Mouse (Mus musculus): ENCODE data around the gene Irf1. TPM values are rescaled to one million over a fixed set of nuclear protein-coding genes. Genes with fewer than 3 reads are reported as not detected.

Gene Irf1
- polyA plus RNA-seq, 1 experiment from 2014 or later = 2.5 TPM

GRCm38 (mm10) chr11:53794015-53794414, 24.2 kb downstream of the Irf1 start:
- Histone ChIP-seq H3K4me3 (no peak overlapping the region), H3K4me1 (replicated peaks) (peaks cover 21% of the 10 kb centered on the region), H3K4me2 (no peak overlapping the region), H3K27me3 (no peaks in the 10 kb centered on the region), H3K9me3 (no peaks in the 10 kb centered on the region), H3K27ac (no peak overlapping the region), H3K36me3 (no peaks in the 10 kb centered on the region), H3K9ac (no peak overlapping the region)
- 82% methylated on average over 3 of the region's 3 CpGs for WGBS
- no peak for ATAC-seq (ENCODE audit: low FRiP score)

DNA sequence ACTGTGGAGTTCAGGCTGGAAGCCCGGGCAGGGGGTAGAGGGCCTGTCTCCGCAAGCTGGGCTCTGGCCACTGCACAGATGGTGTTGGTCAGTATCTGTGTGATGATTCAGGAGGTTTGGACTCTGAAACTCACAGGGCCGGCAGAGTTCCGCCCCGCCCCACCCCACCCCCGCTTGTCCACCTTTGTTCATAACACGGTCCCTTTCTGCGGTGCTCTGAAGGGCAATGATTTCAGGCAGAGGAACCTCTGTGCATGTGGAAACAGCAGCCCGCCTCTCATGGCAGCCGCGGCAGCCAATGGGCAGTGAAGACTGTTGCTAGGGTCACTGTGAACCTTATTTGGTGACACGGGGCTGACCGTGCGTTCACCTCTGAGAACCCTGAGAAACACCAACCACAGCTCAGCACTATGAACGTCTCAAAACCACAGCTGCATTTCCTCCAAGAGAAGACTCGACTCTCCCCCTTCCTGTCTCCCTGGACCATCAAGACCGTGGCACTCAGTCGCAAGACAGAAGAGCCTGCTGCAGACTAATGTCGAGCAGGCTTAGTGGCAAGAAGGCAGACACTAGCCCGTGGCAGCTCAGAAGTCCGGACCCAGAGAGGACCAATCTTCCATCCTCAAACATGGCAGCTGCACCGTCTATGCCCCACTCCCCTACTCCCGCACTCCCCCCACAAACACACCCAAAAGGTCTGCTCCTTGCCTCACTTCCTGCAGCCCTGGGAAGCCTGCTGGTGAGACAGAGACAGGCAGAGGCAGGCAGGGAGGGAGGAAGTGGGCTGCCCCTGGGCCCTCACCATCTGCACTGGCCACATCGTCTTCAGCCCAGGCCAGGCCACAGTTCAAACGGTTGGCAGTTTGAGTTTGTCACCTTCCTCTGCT, 25.1 kb downstream of the Irf1 start:
- no peak overlapping the region for H3K9ac ChIP-seq
- H3K36me3 ChIP-seq = no peaks in the 10 kb centered on the region
- no peaks in the 10 kb centered on the region for H3K9me3 ChIP-seq
- no peak overlapping the region for H3K27ac ChIP-seq
- H3K27me3 ChIP-seq = no peaks in the 10 kb centered on the region
- 67% methylated on average over 25 of the region's 25 CpGs for WGBS
- ATAC-seq (ENCODE audit: low FRiP score) = no peak
- H3K4me3 ChIP-seq = no peak overlapping the region
- peaks cover 21% of the 10 kb centered on the region for H3K4me1 ChIP-seq (replicated peaks)
- H3K4me2 ChIP-seq = no peak overlapping the region

DNA sequence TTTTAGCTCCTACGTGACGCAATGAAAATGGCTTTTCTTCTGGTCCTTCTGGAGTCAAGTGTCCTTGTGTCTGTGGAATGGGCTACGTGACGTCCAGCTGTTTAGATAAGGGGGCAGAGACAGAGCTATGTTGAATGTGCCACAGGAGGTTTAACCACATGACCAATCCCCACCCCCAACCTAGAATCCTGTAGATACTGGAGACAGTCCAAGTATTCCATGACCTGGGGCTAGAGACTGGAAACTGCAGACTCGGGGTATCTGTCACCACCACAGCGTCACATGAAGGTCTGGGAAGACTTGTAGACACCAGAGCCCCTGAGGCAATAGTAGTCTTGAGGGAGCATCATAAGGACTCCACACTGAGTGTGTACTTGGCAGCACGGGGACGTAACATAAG, 26.0 kb downstream of the Irf1 start:
- no peak for ATAC-seq (ENCODE audit: low FRiP score)
- Histone ChIP-seq H3K9ac (no peak overlapping the region), H3K4me1 (replicated peaks) (peaks cover 21% of the 10 kb centered on the region), H3K36me3 (no peaks in the 10 kb centered on the region), H3K4me3 (no peak overlapping the region), H3K27ac (no peak overlapping the region), H3K27me3 (no peaks in the 10 kb centered on the region), H3K9me3 (no peaks in the 10 kb centered on the region), H3K4me2 (no peak overlapping the region)
- 77% methylated on average over 8 of the region's 8 CpGs for WGBS

DNA sequence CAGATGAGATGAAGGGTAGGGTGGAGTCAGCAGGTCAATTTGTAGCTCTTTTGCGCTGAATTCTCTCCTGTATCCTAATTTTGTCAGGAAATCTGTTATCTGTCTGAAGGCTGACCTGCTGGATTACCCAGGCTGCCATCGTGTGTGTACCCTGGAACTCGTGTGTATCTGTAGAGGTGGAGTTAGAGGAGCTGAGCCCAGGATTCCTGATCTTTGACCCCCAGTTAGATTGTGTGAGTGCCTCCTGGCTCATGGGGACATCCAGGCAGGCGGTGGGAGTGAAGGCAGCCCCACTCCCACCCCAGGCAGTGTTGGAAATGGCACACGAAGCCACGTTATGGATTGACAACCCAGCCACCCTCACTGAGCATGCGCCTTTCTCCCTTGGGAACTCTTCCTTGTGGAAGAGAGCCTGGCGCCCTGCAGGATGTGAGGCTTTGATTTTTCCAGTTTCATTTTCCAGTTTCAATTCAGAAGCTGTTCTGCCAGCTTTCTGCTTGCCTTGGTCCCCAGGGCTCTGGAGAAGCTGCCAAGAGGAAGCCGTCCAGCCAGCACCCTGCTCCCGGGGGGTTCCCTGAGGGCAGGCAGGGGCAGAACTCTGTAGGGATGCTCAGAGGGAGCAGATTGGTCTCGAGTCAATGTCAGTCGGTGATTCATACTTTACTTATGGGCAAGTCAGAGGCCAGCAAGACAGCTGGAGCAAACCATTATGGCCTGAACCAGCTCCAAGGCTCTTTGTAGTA, 26.8 kb downstream of the Irf1 start:
- 69% methylated on average over 12 of the region's 12 CpGs for WGBS
- Histone ChIP-seq H3K4me1 (replicated peaks) (peaks cover 22% of the 10 kb centered on the region), H3K27ac (no peak overlapping the region), H3K27me3 (no peaks in the 10 kb centered on the region), H3K4me3 (no peak overlapping the region), H3K9me3 (no peaks in the 10 kb centered on the region), H3K9ac (no peak overlapping the region), H3K36me3 (no peaks in the 10 kb centered on the region), H3K4me2 (no peak overlapping the region)
- ATAC-seq (ENCODE audit: low FRiP score) = no peak

- Histone ChIP-seq H3K9ac (no peak overlapping the region), H3K27me3 (no peaks in the 10 kb centered on the region), H3K36me3 (no peaks in the 10 kb centered on the region), H3K4me2 (no peak overlapping the region), H3K9me3 (no peaks in the 10 kb centered on the region), H3K4me1 (replicated peaks) (peaks cover 26% of the 10 kb centered on the region), H3K27ac (no peak overlapping the region), H3K4me3 (no peak overlapping the region)
- no peak for ATAC-seq (ENCODE audit: low FRiP score)
- WGBS = 55% methylated on average over 6 of the region's 6 CpGs
Observed at GRCm38 (mm10) chr11:53797386-53797920, 27.6 kb downstream of the Irf1 start.

DNA sequence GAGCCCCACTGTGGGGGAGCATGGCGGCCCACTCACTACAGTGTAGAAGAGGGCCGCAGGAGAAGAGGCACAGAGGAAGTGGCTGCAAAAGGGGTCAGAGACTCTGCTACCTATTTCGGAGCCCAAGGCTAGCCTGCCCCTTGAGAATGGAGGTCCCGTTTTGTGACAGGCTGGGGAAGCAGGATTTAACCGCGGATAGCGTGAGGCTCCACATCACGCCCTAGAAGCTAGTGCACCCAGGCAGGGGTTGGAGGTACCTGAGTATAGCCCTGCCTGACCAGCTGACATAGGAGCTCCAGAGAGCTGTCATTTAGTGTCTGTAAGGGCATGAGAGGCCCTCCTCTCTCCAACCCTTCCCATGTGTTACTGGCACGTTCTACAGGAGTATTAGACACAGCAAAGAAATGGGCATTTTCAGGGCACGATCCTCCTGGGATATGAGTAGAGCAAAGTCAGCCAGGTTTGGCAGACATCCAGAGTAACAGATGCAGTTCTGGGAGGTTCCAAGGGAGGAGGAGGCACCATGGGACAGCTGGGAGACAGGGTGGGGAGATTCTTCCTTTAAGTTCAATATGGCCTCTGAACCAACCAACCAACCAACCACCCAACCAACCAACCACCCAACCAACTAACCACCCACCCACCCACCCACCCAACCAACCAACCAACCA, 28.4 kb downstream of the Irf1 start:
- H3K27me3 ChIP-seq = no peaks in the 10 kb centered on the region
- H3K4me3 ChIP-seq = no peak overlapping the region
- H3K36me3 ChIP-seq = no peaks in the 10 kb centered on the region
- H3K27ac ChIP-seq = no peak overlapping the region
- ATAC-seq (ENCODE audit: low FRiP score) = no peak
- H3K4me2 ChIP-seq = no peak overlapping the region
- no peak overlapping the region for H3K9ac ChIP-seq
- H3K9me3 ChIP-seq = no peaks in the 10 kb centered on the region
- peaks cover 26% of the 10 kb centered on the region for H3K4me1 ChIP-seq (replicated peaks)
- 89% methylated on average over 10 of the region's 10 CpGs for WGBS

GRCm38 (mm10) chr11:53800036-53800435, 30.2 kb downstream of the Irf1 start:
- Histone ChIP-seq H3K27me3 (no peaks in the 10 kb centered on the region), H3K27ac (no peak overlapping the region), H3K36me3 (no peaks in the 10 kb centered on the region), H3K4me3 (no peak overlapping the region), H3K4me1 (replicated peaks) (peaks cover 24% of the 10 kb centered on the region), H3K4me2 (no peak overlapping the region), H3K9me3 (no peaks in the 10 kb centered on the region), H3K9ac (no peak overlapping the region)
- ATAC-seq (ENCODE audit: low FRiP score) = no peak
- WGBS = 66% methylated on average over 4 of the region's 4 CpGs

DNA sequence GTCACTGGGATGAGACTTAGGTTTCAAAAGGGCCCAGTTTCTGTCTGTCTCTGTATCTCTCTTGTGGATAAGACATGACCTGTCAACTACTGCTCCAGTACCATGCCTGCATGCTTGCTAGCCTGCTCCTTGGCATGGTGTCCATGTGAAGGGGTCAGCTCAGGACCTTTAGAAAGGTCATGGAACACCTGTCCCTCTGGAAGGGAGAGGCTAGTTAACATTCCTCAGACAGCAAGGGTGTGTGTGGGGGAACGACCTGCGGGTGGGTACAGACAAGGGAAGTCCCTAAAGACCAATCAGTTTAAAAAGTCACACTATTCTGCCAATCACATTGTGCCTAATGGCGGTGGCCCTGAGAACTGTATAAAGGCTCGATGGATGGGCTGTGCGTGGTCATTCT, 31.2 kb downstream of the Irf1 start:
- Histone ChIP-seq H3K4me3 (no peak overlapping the region), H3K9me3 (no peaks in the 10 kb centered on the region), H3K4me2 (no peak overlapping the region), H3K9ac (no peak overlapping the region), H3K27me3 (no peaks in the 10 kb centered on the region), H3K36me3 (no peaks in the 10 kb centered on the region), H3K27ac (no peak overlapping the region), H3K4me1 (replicated peaks) (peaks cover 16% of the 10 kb centered on the region)
- ATAC-seq (ENCODE audit: low FRiP score) = no peak
- 82% methylated on average over 5 of the region's 5 CpGs for WGBS

DNA sequence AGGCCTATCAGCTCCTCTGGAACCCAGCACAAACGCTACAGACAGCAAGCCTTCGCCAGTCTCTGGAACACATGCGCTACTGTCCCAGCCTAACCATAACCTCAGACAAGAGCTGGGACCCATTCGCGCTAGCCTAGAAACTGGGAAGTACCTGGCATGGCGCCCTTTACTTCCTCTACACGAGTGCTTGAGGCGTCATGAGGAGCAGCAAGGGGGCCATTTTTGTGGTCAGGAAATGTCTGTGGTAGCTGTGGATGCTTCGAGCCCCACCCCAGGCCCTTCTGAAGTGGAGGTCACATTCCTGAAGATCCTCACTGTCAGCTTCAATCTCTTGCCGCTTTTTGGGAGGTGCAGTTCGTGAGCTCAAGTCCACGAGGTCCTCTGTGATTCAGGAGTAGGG, 33.3 kb downstream of the Irf1 start:
- Histone ChIP-seq H3K4me1 (replicated peaks) (peaks cover 5% of the 10 kb centered on the region; the same call in 1 of the 2 replicates), H3K4me2 (no peak overlapping the region), H3K9ac (no peak overlapping the region), H3K9me3 (no peaks in the 10 kb centered on the region), H3K27me3 (no peaks in the 10 kb centered on the region), H3K27ac (no peak overlapping the region), H3K4me3 (no peak overlapping the region), H3K36me3 (no peaks in the 10 kb centered on the region)
- WGBS = 87% methylated on average over 12 of the region's 12 CpGs
- no peak for ATAC-seq (ENCODE audit: low FRiP score)

GRCm38 (mm10) chr11:53803494-53803893, 33.7 kb downstream of the Irf1 start:
- ATAC-seq (ENCODE audit: low FRiP score) = no peak

GRCm38 (mm10) chr11:53804569-53805344, 34.9 kb downstream of the Irf1 start:
- Histone ChIP-seq H3K9me3 (no peaks in the 10 kb centered on the region), H3K27me3 (no peaks in the 10 kb centered on the region), H3K4me3 (no peak overlapping the region), H3K36me3 (no peaks in the 10 kb centered on the region), H3K27ac (no peak overlapping the region), H3K4me2 (no peak overlapping the region), H3K9ac (no peak overlapping the region), H3K4me1 (replicated peaks) (peaks cover 5% of the 10 kb centered on the region; the same call in 1 of the 2 replicates)
- WGBS = 82% methylated on average over 14 of the region's 14 CpGs
- ATAC-seq (ENCODE audit: low FRiP score) = no peak

More at GRCm38 (mm10) chr11:53803494-53803893, 33.7 kb downstream of the Irf1 start:
- Histone ChIP-seq H3K27ac (no peak overlapping the region), H3K4me3 (no peak overlapping the region), H3K4me2 (no peak overlapping the region), H3K9me3 (no peaks in the 10 kb centered on the region), H3K9ac (no peak overlapping the region), H3K4me1 (replicated peaks) (peaks cover 5% of the 10 kb centered on the region; the same call in 1 of the 2 replicates), H3K36me3 (no peaks in the 10 kb centered on the region), H3K27me3 (no peaks in the 10 kb centered on the region)
- 93% methylated on average over 6 of the region's 6 CpGs for WGBS

Data from hindbrain, embryonic 13.5 days (tissue).